Mouse (Mus musculus) E14TG2a.4 (cell line): ENCODE data around the gene Grip1.
A peak's percentile ranks its signal among the peaks of the same experiment; 100 is the strongest.

Experiments
- H3K27me3 ChIP-seq: 2 replicates; pipeline ENCODE4 v1.6.1; 2014; ENCODE audit warnings: low read length, control low read depth; ENCODE audit not compliant: insufficient read depth
- H3K36me3 ChIP-seq: 2 replicates; pipeline ENCODE4 v1.6.1; 2014; ENCODE audit warnings: low read length, control low read depth; ENCODE audit not compliant: insufficient read depth
- H3K4me1 ChIP-seq: replicated peaks from 2 replicates; pipeline ENCODE4 v1.6.1; 2014; ENCODE audit warnings: low read depth, low read length, control low read depth
- H3K4me3 ChIP-seq: replicated peaks from 2 replicates; pipeline ENCODE4 v1.5.1; 2014; ENCODE audit warnings: mild to moderate bottlenecking, low read length
- H3K9me3 ChIP-seq: 2 replicates; pipeline ENCODE4 v1.6.1; 2014; ENCODE audit warnings: low read length, control low read depth
- CTCF ChIP-seq: conservative IDR thresholded peaks from 2 replicates; pipeline ENCODE4 v1.5.1; 2014; ENCODE audit warnings: low read length
- NANOG ChIP-seq: IDR thresholded peaks from 2 replicates; pipeline ENCODE4 v1.6.1; 2014; ENCODE audit warnings: borderline replicate concordance, low read length, mixed read lengths
- POU5F1 ChIP-seq: IDR thresholded peaks from 2 replicates; pipeline ENCODE4 v1.6.1; 2014; ENCODE audit warnings: low read length, borderline replicate concordance

Gene Grip1

DNA sequence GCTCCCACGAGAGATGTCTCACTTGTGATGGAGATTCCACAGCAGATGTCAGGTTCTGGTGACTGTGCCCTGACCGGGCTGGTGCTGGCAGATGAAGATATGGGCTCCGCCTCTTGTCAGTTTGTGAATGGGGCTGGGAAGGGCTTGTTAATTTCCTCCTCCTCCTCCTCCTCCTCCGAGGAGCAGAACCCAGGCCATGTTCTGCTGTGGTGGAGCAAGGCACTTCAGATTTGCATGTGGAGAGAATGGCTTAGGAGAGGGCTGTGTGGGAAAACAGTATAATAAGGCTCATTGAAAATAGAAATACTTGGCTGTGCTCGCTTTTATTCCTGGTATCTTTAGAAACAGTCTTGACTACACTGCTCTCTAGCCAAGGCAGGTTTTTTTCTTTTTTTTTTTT lies 364.8 kb downstream of the Grip1 start:
- no peak overlapping the region for H3K4me3 ChIP-seq
- H3K9me3 ChIP-seq, result peaks cover 5% of the 10 kb centered on the region; the same call in 1 of the 2 replicates
- peaks cover 4% of the 10 kb centered on the region; the same call in 1 of the 2 replicates for H3K4me1 ChIP-seq
- H3K27me3 ChIP-seq, result no peaks in the 10 kb centered on the region
- TF ChIP-seq CTCF (no peak), POU5F1 (no peak), NANOG (no peak)
- no peaks in the 10 kb centered on the region for H3K36me3 ChIP-seq

- H3K9me3 ChIP-seq, result peaks cover 5% of the 10 kb centered on the region; the same call in 1 of the 2 replicates
- no peaks in the 10 kb centered on the region for H3K27me3 ChIP-seq
- TF ChIP-seq NANOG, result no peak
- TF ChIP-seq POU5F1, result no peak
- TF ChIP-seq CTCF, result no peak
- no peak overlapping the region for H3K4me3 ChIP-seq
- H3K4me1 ChIP-seq, result peaks cover 8% of the 10 kb centered on the region; the same call in 1 of the 2 replicates
- H3K36me3 ChIP-seq, result no peaks in the 10 kb centered on the region
Measured at GRCm38 (mm10) chr10:119819102-119819681, 365.6 kb downstream of the Grip1 start.

GRCm38 (mm10) chr10:119819740-119820139 lies 366.1 kb downstream of the Grip1 start:
- H3K4me3 ChIP-seq, result no peak overlapping the region
- no peak for TF ChIP-seq CTCF
- no peak for TF ChIP-seq NANOG
- TF ChIP-seq POU5F1, result no peak
- H3K9me3 ChIP-seq, result peaks cover 5% of the 10 kb centered on the region; the same call in 1 of the 2 replicates
- H3K27me3 ChIP-seq, result no peaks in the 10 kb centered on the region
- H3K36me3 ChIP-seq, result no peaks in the 10 kb centered on the region
- peaks cover 11% of the 10 kb centered on the region; the same call in 1 of the 2 replicates for H3K4me1 ChIP-seq

DNA sequence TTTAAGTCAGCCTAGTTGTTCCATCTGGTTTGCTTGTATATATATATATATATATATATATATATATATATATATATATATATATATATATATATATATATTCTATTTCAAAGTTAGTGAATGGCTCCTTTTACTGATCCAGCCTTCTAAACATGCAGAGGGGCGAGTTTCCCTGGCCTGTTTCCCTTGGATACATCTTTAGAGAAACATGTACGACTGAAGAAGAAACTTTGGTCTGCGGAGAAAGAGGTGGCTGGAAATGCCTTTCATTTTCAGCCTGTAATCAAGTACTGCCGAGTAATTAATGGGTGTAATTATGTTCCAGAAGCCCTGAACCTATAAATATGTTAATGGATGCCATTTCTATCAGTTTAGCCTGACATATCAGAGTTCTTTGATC lies 366.8 kb downstream of the Grip1 start:
- Histone ChIP-seq H3K36me3 (no peaks in the 10 kb centered on the region), H3K4me1 (peaks cover 11% of the 10 kb centered on the region; the same call in 1 of the 2 replicates), H3K27me3 (no peaks in the 10 kb centered on the region), H3K4me3 (no peak overlapping the region), H3K9me3 (peaks cover 5% of the 10 kb centered on the region; the same call in 1 of the 2 replicates)
- TF ChIP-seq NANOG, result no peak
- TF ChIP-seq POU5F1, result no peak
- no peak for TF ChIP-seq CTCF

DNA sequence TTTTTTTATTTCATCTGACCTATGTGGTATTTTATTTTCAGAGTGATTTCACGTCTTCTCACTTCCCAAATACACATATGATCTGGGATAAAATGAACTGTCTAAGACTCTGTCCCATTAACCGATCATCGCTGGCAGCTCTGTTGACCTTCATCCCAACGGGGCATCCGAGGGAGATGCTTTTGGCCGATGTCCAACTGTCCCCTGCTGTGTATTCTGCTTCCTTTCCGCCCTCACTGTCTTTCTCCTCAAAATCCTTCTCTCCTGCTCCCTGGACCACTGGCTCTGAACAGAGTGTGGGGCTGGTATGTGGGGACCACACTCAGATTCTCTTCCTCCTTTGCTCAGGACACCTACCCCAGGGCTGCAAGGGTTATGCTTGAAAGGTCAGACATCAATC lies 370.1 kb downstream of the Grip1 start:
- Histone ChIP-seq H3K36me3 (no peaks in the 10 kb centered on the region), H3K4me3 (no peak overlapping the region), H3K27me3 (no peaks in the 10 kb centered on the region), H3K9me3 (peaks cover 5% of the 10 kb centered on the region; the same call in 1 of the 2 replicates), H3K4me1 (peaks cover 8% of the 10 kb centered on the region; the same call in 1 of the 2 replicates)
- no peak for TF ChIP-seq POU5F1

GRCm38 (mm10) chr10:119824521-119824920 lies 370.9 kb downstream of the Grip1 start:
- TF ChIP-seq CTCF (no peak), POU5F1 (no peak)
- H3K36me3 ChIP-seq, result no peaks in the 10 kb centered on the region
- peaks cover 8% of the 10 kb centered on the region; the same call in 1 of the 2 replicates for H3K4me1 ChIP-seq
- H3K27me3 ChIP-seq, result no peaks in the 10 kb centered on the region
- H3K4me3 ChIP-seq, result no peak overlapping the region
- peaks cover 11% of the 10 kb centered on the region for H3K9me3 ChIP-seq

- Histone ChIP-seq H3K27me3 (no peaks in the 10 kb centered on the region), H3K4me1 (peaks cover 26% of the 10 kb centered on the region), H3K4me3 (no peak overlapping the region), H3K9me3 (peaks cover 24% of the 10 kb centered on the region), H3K36me3 (no peaks in the 10 kb centered on the region)
- TF ChIP-seq POU5F1 (no peak), NANOG (peak; percentile 98)
Measured at GRCm38 (mm10) chr10:119830388-119830956, 376.8 kb downstream of the Grip1 start.

- Histone ChIP-seq H3K9me3 (peaks cover 24% of the 10 kb centered on the region), H3K27me3 (no peaks in the 10 kb centered on the region), H3K4me3 (no peak overlapping the region), H3K4me1 (peaks cover 26% of the 10 kb centered on the region), H3K36me3 (no peaks in the 10 kb centered on the region)
- no peak for TF ChIP-seq NANOG
- TF ChIP-seq POU5F1, result no peak
- no peak for TF ChIP-seq CTCF
Measured at GRCm38 (mm10) chr10:119831086-119831485, 377.5 kb downstream of the Grip1 start.

DNA sequence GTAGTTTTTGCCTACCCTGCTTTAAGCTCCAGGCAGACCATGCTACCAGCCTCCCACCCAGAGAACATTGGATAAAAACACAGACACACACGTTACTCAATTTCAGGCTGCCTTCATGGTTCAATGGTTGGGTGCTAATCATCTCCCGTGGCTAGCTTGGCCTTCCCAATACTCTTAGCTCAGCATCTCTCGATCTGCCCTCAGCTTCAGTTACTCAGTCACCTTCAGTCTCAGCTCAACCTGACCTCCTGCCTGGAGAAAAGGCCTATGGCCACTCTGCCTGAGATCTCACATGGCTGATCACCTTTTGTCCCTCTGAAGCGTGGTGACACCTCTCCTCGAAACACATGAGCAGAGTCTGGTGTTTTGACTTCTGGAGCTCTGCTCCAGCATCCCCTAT lies 379.7 kb downstream of the Grip1 start:
- no peaks in the 10 kb centered on the region for H3K36me3 ChIP-seq
- TF ChIP-seq POU5F1, result no peak
- TF ChIP-seq CTCF, result no peak
- no peak for TF ChIP-seq NANOG
- H3K4me3 ChIP-seq, result no peak overlapping the region
- peaks cover 31% of the 10 kb centered on the region for H3K4me1 ChIP-seq
- H3K27me3 ChIP-seq, result no peaks in the 10 kb centered on the region
- H3K9me3 ChIP-seq, result peaks cover 24% of the 10 kb centered on the region
